Mouse (Mus musculus): ENCODE data around the gene Hcar2.

DNA sequence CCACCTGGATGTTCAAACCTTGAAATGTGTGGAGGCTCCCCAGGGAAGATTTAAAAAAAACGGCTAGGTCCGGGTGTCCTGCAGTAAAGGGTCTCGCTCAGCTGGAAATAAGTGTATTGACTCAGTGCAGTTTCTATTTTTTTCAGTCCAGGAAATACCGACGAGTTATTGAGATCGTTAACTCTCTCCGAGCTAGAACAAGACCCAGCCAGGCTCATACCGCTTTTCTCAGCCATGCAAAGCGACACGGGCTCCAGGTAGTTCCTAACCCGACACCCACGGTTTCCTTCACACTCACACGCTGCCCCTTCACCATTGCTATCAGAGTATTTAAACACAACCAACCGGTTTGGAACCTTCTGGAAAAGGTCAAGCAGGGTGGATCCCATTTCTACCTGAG, 12.8 kb upstream of the Hcar2 start:
- no peak for TF ChIP-seq CTCF (IDR thresholded peaks at IDR 0.05; ENCODE audit: low read depth, low read length)
- TF ChIP-seq POLR2A (IDR thresholded peaks at IDR 0.05; ENCODE audit: borderline replicate concordance, low read depth, low read length): no peak

Data from bone marrow macrophage, adult 2 months (primary cell).